Mouse (Mus musculus) heart, adult 2 months (tissue): ENCODE results near the gene Nod1. TPM values are rescaled to one million over a fixed set of nuclear protein-coding genes. Genes with fewer than 3 reads are reported as not detected.
A peak's percentile ranks its signal among the peaks of the same experiment; 100 is the strongest.

Experiments used
- DNase-seq, 2 experiments: peaks; one replicate each; pipeline ENCODE4 v3.0.0; 2021
- H3K27ac ChIP-seq: fragments of 200-600 bp; 2 replicates; pipeline ENCODE4 v1.8.1; 2022
- H3K27me3 ChIP-seq: fragments of 200-500 bp; 2 replicates; pipeline ENCODE4 v1.6.1; 2012; ENCODE audit warnings: mild to moderate bottlenecking, low read length, inconsistent platforms, mixed read lengths; ENCODE audit not compliant: control insufficient read depth, insufficient read depth
- H3K36me3 ChIP-seq: fragments of 200-500 bp; 2 replicates; pipeline ENCODE4 v1.6.1; 2012; ENCODE audit warnings: low read length, inconsistent platforms; ENCODE audit not compliant: control insufficient read depth, insufficient read depth
- H3K4me1 ChIP-seq: fragments of 200-500 bp; 2 replicates; pipeline ENCODE4 v1.6.1; 2011; ENCODE audit warnings: low read length; ENCODE audit not compliant: control insufficient read depth, insufficient read depth
- H3K4me3 ChIP-seq: fragments of 200-600 bp; 2 replicates; pipeline ENCODE4 v1.8.1; 2022
- H3K79me2 ChIP-seq: fragments of 200-500 bp; replicated peaks from 2 replicates; pipeline ENCODE4 v1.6.1; 2012; ENCODE audit warnings: mild to moderate bottlenecking, inconsistent platforms, low read length, moderate library complexity, mixed read lengths; ENCODE audit not compliant: control insufficient read depth, insufficient read depth
- H3K9ac ChIP-seq: fragments of 200-500 bp; 2 replicates; pipeline ENCODE4 v1.6.1; 2012; ENCODE audit warnings: low read depth, mild to moderate bottlenecking, control low read depth, inconsistent platforms, low read length, mixed read lengths
- CTCF ChIP-seq: fragments of 200-600 bp; IDR thresholded peaks from 2 replicates; pipeline ENCODE4 v1.8.1; 2022; ENCODE audit warnings: antibody characterized with exemption, mild to moderate bottlenecking, moderate library complexity
- EP300 ChIP-seq: fragments of 200-500 bp; IDR thresholded peaks from 2 replicates; pipeline ENCODE4 v1.6.1; 2011; ENCODE audit warnings: low read depth, low read length, control low read depth; ENCODE audit not compliant: insufficient read depth
- POLR2A ChIP-seq: fragments of 200-500 bp; IDR thresholded peaks from 2 replicates; pipeline ENCODE4 v1.6.1; 2011; ENCODE audit warnings: mild to moderate bottlenecking, low read depth, low read length, control low read depth; ENCODE audit not compliant: insufficient read depth
- WGBS: fragments of 180-500 bp; shearing (Covaris S2); methylation state at CpG from one replicate; pipeline ENCODE4 v1.1.7; 2018; 5-methylcytosine and 5-hydroxymethylcytosine counted together
- intact Hi-C: fragments of 180-260 bp; cut with DNase I; formaldehyde crosslinking; loops from one replicate; pipeline ENCODE4 v1.15.1; 2025
- polyA plus RNA-seq: library from polyadenylated mRNA; depleted of rRNA; stranded (reverse); fragments of >200 nt; gene quantifications from 2 replicates; pipeline ENCODE4 v1.2.3, GENCODE M21; 2012
- total RNA-seq, 2 experiments: library from RNA; stranded (reverse); gene quantifications; 2 replicates each; pipeline ENCODE4 v1.2.3; 2021

Gene Nod1
- total and polyA plus RNA-seq, 3 experiments = 17.3 to 23.6 (median 18.6) TPM

- H3K4me3 ChIP-seq = no peak overlapping the region
- no peaks in the 10 kb centered on the region for H3K79me2 ChIP-seq
- peaks cover 13% of the 10 kb centered on the region for H3K4me1 ChIP-seq
- no peaks in the 10 kb centered on the region for H3K27me3 ChIP-seq
- WGBS = 60% methylated on average over 5 of the region's 5 CpGs
- intact Hi-C loops = loop anchor here (1.0 to 5.0 kb wide), 3 partner anchors 18 to 387 kb away; partner anchors contain the start of gene Ggct
- H3K36me3 ChIP-seq = peaks cover 9% of the 10 kb centered on the region
- H3K9ac ChIP-seq = no peak overlapping the region
- TF ChIP-seq POLR2A (no peak), CTCF (peak; percentile 81)
- H3K27ac ChIP-seq = no peak overlapping the region
- DNase-seq = no peak
Measured at GRCm38 (mm10) chr6:54974501-54974900, 2.1 kb upstream of the Nod1 start.

DNA sequence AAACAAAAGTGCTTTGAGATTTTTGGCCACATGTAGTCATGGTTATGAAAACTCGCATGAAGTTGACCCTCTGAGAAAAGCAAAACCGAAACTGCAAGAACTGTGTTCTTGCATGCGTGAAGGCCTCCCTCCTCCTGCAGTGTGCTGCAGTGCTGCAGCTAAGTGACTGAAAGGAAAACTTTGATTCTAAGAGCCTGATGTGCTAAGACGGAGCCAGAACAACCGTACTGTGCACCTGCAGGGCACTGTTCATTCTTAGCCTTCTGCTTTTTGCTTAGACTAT lies 458 bp upstream of the Nod1 start:
- H3K27me3 ChIP-seq = no peaks in the 10 kb centered on the region
- H3K79me2 ChIP-seq = no peaks in the 10 kb centered on the region; the same call in 1 of the 2 replicates
- peaks cover 11% of the 10 kb centered on the region for H3K36me3 ChIP-seq
- peak overlapping the region; percentile 98 for H3K27ac ChIP-seq
- WGBS = 1% methylated on average over 5 of the region's 5 CpGs
- H3K4me3 ChIP-seq = peak overlapping the region; percentile 83
- peak; percentile 40 to 41 for DNase-seq
- intact Hi-C loops = loop anchor here (2.0 to 5.0 kb wide), 5 partner anchors 32 to 386 kb away; partner anchors contain the start of gene Znrf2
- TF ChIP-seq CTCF (peak; percentile 53), POLR2A (no peak), EP300 (peak; percentile 62; the same call in 1 of the 2 replicates)
- H3K9ac ChIP-seq = peak overlapping the region; percentile 56
- H3K4me1 ChIP-seq = peaks cover 13% of the 10 kb centered on the region

DNA sequence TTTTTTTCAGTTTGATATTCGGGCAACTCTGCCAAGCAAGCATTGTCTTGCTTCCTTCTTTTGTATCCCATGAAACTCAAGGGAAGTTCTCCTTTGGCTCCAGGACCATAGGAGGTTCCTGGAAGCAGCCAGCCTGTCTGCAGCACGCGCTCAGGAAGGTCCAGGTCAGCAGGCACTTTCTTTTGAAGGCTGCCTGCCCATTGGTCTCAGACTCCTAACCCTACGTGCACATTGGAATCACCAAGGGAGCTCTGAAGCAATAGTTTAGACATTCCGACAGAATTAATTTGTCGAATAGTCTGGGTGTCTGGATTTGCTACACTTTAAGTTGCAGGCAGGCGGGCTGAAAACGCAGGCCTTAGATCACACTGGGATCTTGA lies 691 bp downstream of the Nod1 start:
- Histone ChIP-seq H3K4me3 (peak overlapping the region; percentile 83), H3K79me2 (no peaks in the 10 kb centered on the region; the same call in 1 of the 2 replicates), H3K27ac (peak overlapping the region; percentile 98), H3K4me1 (peaks cover 14% of the 10 kb centered on the region), H3K27me3 (no peaks in the 10 kb centered on the region), H3K9ac (peak overlapping the region; percentile 72), H3K36me3 (peaks cover 11% of the 10 kb centered on the region)
- 10% methylated on average over 8 of the region's 8 CpGs for WGBS
- TF ChIP-seq EP300 = 0 out of 2 replicates have a peak, but pooled peaks have one; percentile 6
- TF ChIP-seq POLR2A = peak; percentile 41; the same call in 1 of the 2 replicates
- TF ChIP-seq CTCF = no peak
- intact Hi-C loops = loop anchor here (2.0 to 5.0 kb wide), 5 partner anchors 31 to 384 kb away; partner anchors contain the start of gene Znrf2
- peak; percentile 67 to 71 for DNase-seq

DNA sequence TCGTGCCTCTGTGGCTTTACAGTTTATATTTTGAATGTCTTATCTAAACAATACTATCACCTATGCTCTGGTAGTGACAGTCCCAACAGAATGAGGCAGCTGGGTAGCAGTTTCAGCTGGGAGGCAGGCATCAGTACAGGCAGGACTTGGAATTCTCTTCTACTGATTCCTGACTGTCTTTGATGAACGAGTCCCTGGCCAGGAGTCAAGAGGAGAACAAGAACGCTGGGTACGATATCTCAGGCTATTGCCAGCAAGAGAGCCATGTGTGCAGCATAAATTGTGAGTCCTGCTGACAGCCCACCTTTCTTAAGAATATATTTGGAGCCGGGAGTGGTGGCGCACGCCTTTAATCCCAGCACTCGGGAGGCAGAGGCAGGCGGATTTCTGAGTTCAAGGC lies 1.9 kb downstream of the Nod1 start:
- no peak for TF ChIP-seq POLR2A
- no peak for TF ChIP-seq CTCF
- TF ChIP-seq EP300 = no peak
- intact Hi-C loops = loop anchor here (5.0 kb wide), 2 partner anchors 38 to 383 kb away; no protein-coding TSS in a partner anchor
- Histone ChIP-seq H3K4me3 (peak overlapping the region; percentile 11; the same call in 1 of the 2 replicates), H3K27me3 (no peaks in the 10 kb centered on the region), H3K36me3 (peaks cover 11% of the 10 kb centered on the region), H3K9ac (peak overlapping the region; percentile 23; the same call in 1 of the 2 replicates), H3K79me2 (peaks cover 2% of the 10 kb centered on the region; the same call in 1 of the 2 replicates), H3K27ac (peak overlapping the region; percentile 24), H3K4me1 (peaks cover 14% of the 10 kb centered on the region)
- 51% methylated on average over 9 of the region's 9 CpGs for WGBS
- no peak for DNase-seq

DNA sequence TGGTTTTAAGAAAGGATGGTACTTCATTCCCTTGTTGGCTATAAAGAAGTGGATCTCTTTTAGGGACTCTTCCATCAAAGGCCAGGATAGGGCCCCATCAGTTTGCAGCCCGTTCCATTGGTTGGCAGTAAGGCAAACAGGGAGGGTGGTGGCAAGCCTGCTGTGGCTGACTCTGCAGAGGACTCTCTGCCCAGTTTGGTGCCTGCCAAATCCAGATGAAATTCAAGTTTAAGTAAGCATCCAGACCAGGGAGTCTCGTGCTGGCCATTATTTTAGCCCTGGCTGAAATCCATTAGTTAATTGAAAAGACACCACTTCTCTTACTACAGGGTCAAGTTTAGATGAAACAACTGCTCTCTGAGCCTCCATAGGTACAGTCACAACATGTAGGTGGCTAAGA lies 2.6 kb downstream of the Nod1 start:
- intact Hi-C loops = loop anchor here (2.0 to 10.0 kb wide), 4 partner anchors 15 to 1165 kb away; no protein-coding TSS in a partner anchor
- Histone ChIP-seq H3K79me2 (peaks cover 2% of the 10 kb centered on the region; the same call in 1 of the 2 replicates), H3K4me3 (no peak overlapping the region), H3K4me1 (peaks cover 14% of the 10 kb centered on the region), H3K9ac (no peak overlapping the region), H3K27ac (peak overlapping the region; percentile 24; the same call in 1 of the 2 replicates), H3K27me3 (no peaks in the 10 kb centered on the region), H3K36me3 (peaks cover 11% of the 10 kb centered on the region)
- TF ChIP-seq POLR2A = no peak
- no peak for TF ChIP-seq EP300
- no peak for TF ChIP-seq CTCF
- DNase-seq = no peak
- 19% methylated on average over 2 of the region's 2 CpGs for WGBS

DNA sequence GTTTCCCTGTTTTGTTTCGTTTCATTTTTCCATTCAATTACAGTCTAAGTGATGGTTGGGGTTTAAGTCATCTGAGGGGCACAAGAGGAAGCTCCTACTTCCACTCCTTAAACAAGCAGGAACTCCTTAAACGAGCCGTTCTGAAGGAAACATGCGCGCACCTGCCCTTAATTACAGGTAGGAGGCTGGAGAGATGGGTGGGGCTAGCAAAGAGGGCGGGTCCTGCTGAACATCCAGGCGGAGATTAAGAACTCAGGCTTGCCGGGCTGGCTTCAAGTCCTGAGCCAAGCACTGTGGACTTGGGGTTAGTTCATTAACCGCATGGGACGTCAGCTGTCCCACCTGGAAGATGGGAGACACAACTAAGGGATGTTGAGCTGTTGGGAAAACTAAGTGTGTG lies 4.8 kb downstream of the Nod1 start:
- H3K4me1 ChIP-seq = peaks cover 11% of the 10 kb centered on the region
- no peak overlapping the region for H3K27ac ChIP-seq
- no peaks in the 10 kb centered on the region for H3K27me3 ChIP-seq
- DNase-seq = no peak
- no peak overlapping the region for H3K9ac ChIP-seq
- intact Hi-C loops = loop anchor here (10.0 kb wide), 1 partner anchor 1163 kb away; no protein-coding TSS in a partner anchor
- H3K36me3 ChIP-seq = peaks cover 16% of the 10 kb centered on the region
- 64% methylated on average over 10 of the region's 10 CpGs for WGBS
- peaks cover 2% of the 10 kb centered on the region; the same call in 1 of the 2 replicates for H3K79me2 ChIP-seq
- no peak overlapping the region for H3K4me3 ChIP-seq
- no peak for TF ChIP-seq CTCF
